Mouse (Mus musculus): ENCODE measurements around the gene Gm21103. TPM values are rescaled to one million over a fixed set of nuclear protein-coding genes. Genes with fewer than 3 reads are reported as not detected.
A peak's percentile ranks its signal among the peaks of the same experiment; 100 is the strongest.
"Not testable (repeated sequence)": the region's sequence is repeated elsewhere in the genome, so short reads cannot be mapped to it uniquely, and the experiment has no call there.

Gene Gm21103
- total RNA-seq (2021) = not detected
- long read RNA-seq = 0 reads

- not testable (repeated sequence) for DNase-seq (ENCODE audit: low spot score in 2 of 2)
These were observed at the start of gene Gm21103 for GRCm38 (mm10) chr14:6304743-6305142. Gene Gm21103, minus strand, starts transcription at chr14:6304843.

GRCm38 (mm10) chr14:6343578-6343977, 38.9 kb upstream of the Gm21103 start, which contains the start of gene Gm3618:
Gene Gm3618, minus strand, starts transcription at chr14:6343678.
- DNase-seq (ENCODE audit: low spot score in 2 of 2) = not testable (repeated sequence)

DNA sequence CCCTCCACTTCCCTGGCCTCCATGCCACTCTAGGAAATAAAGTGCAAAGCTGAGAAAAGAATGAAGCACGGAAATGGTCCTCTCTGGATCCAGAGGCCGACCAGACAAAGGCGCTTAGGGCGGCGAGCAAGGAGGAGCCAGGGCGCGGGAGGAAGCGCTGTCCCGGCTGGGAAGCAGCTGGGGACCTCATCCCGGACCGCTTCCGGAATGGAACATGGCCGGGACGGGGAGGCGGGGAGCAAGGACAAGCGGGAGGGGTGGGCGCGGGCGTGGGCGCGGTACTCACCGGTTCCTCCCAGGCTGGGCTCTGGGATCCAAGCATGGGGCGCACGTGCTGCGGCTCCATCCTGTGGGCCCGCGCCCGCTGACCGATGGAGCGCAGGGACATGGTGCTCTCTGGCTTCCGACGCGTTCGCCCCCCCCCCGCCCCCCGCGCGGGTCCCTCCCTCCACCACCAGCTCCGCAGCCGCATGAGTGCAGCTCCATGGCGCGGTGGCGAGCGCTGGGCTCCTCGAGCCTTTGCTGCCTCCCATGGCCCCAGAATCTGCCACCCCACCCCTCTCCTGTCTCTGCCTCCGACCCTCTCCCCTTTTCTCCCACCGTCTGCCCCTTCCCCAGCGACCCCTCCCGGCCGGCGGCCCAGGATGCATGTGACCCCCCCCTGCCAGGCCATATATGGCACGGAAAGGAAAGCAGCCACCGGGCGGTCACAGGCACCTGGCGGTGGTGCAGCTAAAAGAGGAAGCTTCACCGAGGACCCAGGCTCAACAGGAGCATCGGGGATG, 17.5 kb downstream of the Gm21103 start, which contains the start of gene Gm3411:
Gene Gm3411, minus strand, starts transcription at position 320 of the 785 bp plus-strand sequence.
- DNase-seq (ENCODE audit: low spot score in 2 of 2) = peak; percentile 6 to 8

Other genes with a start within 250 kb of the Gm21103 start
- gene Gm6337, start 246.6 kb downstream of the Gm21103 start, total RNA-seq (2021) = not detected
- under 1 TPM in 1 of 2 experiments, not detected in 1; 0.23 TPM for gene Gm8206, start 210.9 kb downstream of the Gm21103 start, total RNA-seq (2021)
- under 1 TPM; 0.72 to 0.74 TPM for gene Gm3468, start 196.2 kb downstream of the Gm21103 start, total RNA-seq (2021)
- gene Gm3476, start 179.0 kb downstream of the Gm21103 start, total RNA-seq (2021) = not detected
- 1 to 10 TPM; 1.2 TPM for gene Gm21560, start 85.6 kb downstream of the Gm21103 start, total RNA-seq (2021)
- 1 to 10 TPM; 2.2 to 2.5 TPM for gene Gm3411, start 17.6 kb downstream of the Gm21103 start, total RNA-seq (2021)
- gene Gm3618, start 38.8 kb upstream of the Gm21103 start, total RNA-seq (2021) = not detected
- gene Gm16440, start 85.5 kb upstream of the Gm21103 start, total RNA-seq (2021) = not detected
- under 1 TPM in 1 of 2 experiments, not detected in 1; 0.57 TPM for gene Gm3591, start 107.6 kb upstream of the Gm21103 start, total RNA-seq (2021)
- not detected for gene Gm3594, start 139.8 kb upstream of the Gm21103 start, total RNA-seq (2021)
- not detected for gene Gm8356, start 232.4 kb upstream of the Gm21103 start, total RNA-seq (2021)